Mouse (Mus musculus) G1E (cell line): ENCODE measurements around the gene Lmntd1.

Experiments
- CTCF ChIP-seq: IDR thresholded peaks from 2 replicates; pipeline ENCODE4 v1.5.1; 2012; ENCODE audit warnings: low read depth, low read length, inconsistent platforms, mixed read lengths
- TAL1 ChIP-seq: conservative IDR thresholded peaks from 2 replicates; pipeline ENCODE4 v1.6.1; 2012; ENCODE audit warnings: low read depth, low read length, inconsistent platforms, mixed read lengths

DNA sequence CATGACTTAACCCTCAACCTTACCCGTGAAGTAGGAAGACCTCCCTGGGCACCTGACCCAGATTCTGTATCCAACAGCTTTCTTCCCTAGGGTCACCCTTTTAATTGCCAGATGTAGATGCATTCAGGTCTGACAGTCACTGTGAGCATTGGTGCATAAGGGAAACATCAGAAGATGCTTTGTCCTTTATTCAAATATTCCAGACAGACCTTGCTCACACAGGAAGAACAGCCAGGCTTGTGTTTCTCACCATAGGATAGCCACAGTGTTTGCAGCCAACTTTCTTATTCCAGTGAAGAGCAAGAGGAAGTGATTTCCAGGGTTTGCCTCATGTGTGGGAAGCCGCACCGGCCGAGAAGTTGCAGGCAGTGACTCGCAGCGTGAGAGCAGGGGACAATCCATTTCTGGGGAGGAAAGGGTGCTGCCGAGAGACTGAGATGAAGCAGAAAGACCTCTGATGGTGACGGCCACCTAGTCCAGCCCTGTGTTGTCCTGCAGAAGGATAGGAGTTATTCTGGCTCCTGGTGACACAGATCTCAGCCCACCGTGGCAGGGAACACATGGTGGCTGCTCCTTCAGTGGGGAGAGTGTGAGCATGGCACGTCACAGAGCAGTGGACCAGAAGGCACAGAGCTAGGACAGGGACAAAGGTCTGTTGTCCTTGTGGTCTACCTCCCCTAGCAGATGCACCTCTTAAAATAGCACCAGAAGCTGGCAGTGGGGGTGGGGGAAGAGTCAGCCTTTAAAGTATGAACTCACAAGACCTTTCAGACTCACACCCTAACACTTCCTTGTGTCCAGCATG, 32.6 kb downstream of the Lmntd1 start:
- TF ChIP-seq TAL1 (no peak), CTCF (no peak)
